Mouse (Mus musculus) liver, embryonic 12.5 days (tissue): ENCODE data around the gene Calcoco1. TPM values are rescaled to one million over a fixed set of nuclear protein-coding genes. Genes with fewer than 3 reads are reported as not detected.
A peak's percentile ranks its signal among the peaks of the same experiment; 100 is the strongest.

ENCODE experiments used
- ATAC-seq: fragments of 200-750 bp; cut with Nextera tagmentation; 2 replicates; pipeline ENCODE4 v1.8.0; 2017; ENCODE audit warnings: moderate number of reproducible peaks, mild to moderate bottlenecking, moderate library complexity
- H3K27ac ChIP-seq: fragments of 300-500 bp; sonication (generic); 2 replicates; pipeline ENCODE4 v1.5.1; 2016; ENCODE audit warnings: mild to moderate bottlenecking
- H3K27me3 ChIP-seq: fragments of 300-500 bp; sonication (generic); replicated peaks from 2 replicates; pipeline ENCODE4 v1.6.1; 2016; ENCODE audit warnings: mild to moderate bottlenecking, moderate library complexity
- H3K36me3 ChIP-seq: fragments of 300-500 bp; sonication (generic); 2 replicates; pipeline ENCODE4 v1.6.1; 2016; ENCODE audit warnings: mild to moderate bottlenecking, moderate library complexity
- H3K4me1 ChIP-seq: fragments of 300-500 bp; sonication (generic); 2 replicates; pipeline ENCODE4 v1.6.1; 2016
- H3K4me2 ChIP-seq: fragments of 300-500 bp; sonication (generic); 2 replicates; pipeline ENCODE4 v1.6.1; 2016; ENCODE audit warnings: mild to moderate bottlenecking, moderate library complexity
- H3K4me3 ChIP-seq: fragments of 300-500 bp; sonication (generic); 2 replicates; pipeline ENCODE4 v1.5.1; 2016; ENCODE audit warnings: mild to moderate bottlenecking, moderate library complexity
- H3K9ac ChIP-seq: fragments of 300-500 bp; sonication (generic); 2 replicates; pipeline ENCODE4 v1.6.1; 2016; ENCODE audit warnings: mild to moderate bottlenecking, moderate library complexity
- H3K9me3 ChIP-seq: fragments of 300-500 bp; sonication (generic); replicated peaks from 2 replicates; pipeline ENCODE4 v1.6.1; 2016; ENCODE audit warnings: mild to moderate bottlenecking, moderate library complexity
- WGBS: fragments of 180-500 bp; shearing (Covaris S2); methylation state at CpG from one replicate; pipeline ENCODE4 v1.1.7; 2016; ENCODE audit not compliant: insufficient replicate concordance; 5-methylcytosine and 5-hydroxymethylcytosine counted together
- polyA plus RNA-seq: library from polyadenylated mRNA; unstranded; fragments of >200 nt; fragmentation: Nextera tagmentation; extraction: Ambion mirVana; gene quantifications from 2 replicates; pipeline ENCODE4 v1.2.1, GENCODE M21; 2016

Calcoco1 gene
- polyA plus RNA-seq, 1 experiment from 2014 or later = 8.7 TPM

DNA sequence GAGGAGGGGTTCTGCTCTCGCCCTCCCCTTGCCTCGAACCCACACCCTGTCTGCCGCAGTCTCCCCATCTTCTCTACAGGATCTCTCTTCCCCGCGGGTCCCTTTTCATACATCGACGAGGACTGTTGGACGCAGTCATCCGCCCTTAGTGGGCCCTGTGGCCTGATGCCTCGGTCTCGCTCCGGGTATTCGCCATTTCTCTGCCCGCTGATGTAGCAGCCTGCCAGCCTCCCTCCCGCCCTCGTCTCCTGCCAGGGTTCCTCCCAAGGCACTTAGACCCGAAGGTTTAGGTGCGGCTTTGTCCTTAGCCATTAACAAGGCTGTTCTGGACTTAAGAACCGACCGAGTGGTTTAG is 25.3 kb upstream of the Calcoco1 start:
- H3K36me3 ChIP-seq = no peaks in the 10 kb centered on the region
- no peak overlapping the region for H3K27ac ChIP-seq
- WGBS = 4% methylated on average over 20 of the region's 20 CpGs
- H3K9ac ChIP-seq = no peak overlapping the region
- peak overlapping the region; percentile 60 for H3K4me2 ChIP-seq
- peak overlapping the region; percentile 36 for H3K4me3 ChIP-seq
- no peaks in the 10 kb centered on the region for H3K4me1 ChIP-seq
- no peak for ATAC-seq
- H3K9me3 ChIP-seq = no peaks in the 10 kb centered on the region
- peaks cover 98% of the 10 kb centered on the region for H3K27me3 ChIP-seq

DNA sequence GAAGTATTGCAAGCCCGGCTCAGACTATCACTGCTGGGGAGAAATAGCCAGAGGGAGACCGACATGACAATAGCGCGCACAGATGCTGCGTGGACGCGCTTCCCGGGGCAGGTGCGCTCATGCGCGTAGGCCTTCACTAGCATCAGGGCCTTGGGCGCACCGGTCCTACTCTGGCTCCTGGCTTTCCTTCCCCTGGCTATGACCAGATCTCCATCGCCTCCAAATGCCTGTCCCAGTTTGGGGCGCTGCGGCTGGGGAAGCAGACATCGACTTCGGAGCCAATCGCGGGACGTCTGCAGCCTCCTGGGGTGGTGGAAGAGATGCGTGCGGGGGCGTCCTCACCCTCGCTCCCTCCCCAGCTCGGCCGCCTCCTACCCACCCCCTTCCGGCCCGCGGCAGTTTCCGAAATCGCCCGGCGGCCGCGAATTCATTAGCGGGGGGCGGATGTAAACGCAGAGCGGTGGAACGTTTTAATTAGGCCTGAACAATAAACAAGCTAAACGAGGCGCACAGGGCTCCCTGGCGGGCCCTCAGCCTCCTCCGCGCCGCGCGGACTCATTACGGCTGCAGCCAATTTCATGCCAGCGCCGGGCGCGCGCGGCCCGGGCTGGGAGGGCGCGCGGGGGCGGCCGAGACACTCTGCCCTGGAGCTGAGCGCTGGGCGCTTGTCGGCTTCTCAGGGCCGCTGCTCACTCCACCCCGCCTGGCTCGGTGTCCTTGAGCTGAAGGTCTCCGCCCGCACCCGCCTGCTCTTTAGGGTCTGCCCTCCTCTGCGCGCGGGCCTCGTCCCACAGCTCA is 24.7 kb upstream of the Calcoco1 start:
- peak overlapping the region; percentile 36 for H3K4me3 ChIP-seq
- no peaks in the 10 kb centered on the region for H3K9me3 ChIP-seq
- H3K4me1 ChIP-seq = no peaks in the 10 kb centered on the region
- H3K27me3 ChIP-seq = peaks cover 98% of the 10 kb centered on the region
- no peak overlapping the region for H3K27ac ChIP-seq
- WGBS = under 1% methylated on average over 75 of the region's 75 CpGs
- H3K36me3 ChIP-seq = no peaks in the 10 kb centered on the region
- H3K9ac ChIP-seq = no peak overlapping the region
- no peak for ATAC-seq
- H3K4me2 ChIP-seq = peak overlapping the region; percentile 60

DNA sequence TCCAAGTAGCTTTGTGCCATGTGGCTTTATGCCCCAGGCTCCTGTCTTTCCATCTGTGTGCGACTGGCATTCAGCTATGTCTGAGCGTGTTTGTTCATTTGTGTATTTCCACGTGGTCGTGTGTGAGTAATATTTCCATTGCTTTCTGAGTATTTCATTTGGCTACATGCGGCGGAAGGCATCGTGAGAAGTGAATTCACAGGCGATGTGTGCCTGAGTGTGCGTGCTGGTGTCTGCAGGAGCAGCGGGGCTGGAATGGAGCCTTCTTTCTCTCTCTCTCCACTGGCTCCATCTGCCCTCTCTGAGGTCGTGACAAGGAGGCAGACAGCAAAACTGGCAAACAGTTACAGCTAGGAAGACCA is 24.1 kb upstream of the Calcoco1 start:
- H3K4me2 ChIP-seq = peak overlapping the region; percentile 60; the same call in 1 of the 2 replicates
- no peaks in the 10 kb centered on the region for H3K4me1 ChIP-seq
- no peaks in the 10 kb centered on the region for H3K9me3 ChIP-seq
- no peak for ATAC-seq
- peaks cover 98% of the 10 kb centered on the region for H3K27me3 ChIP-seq
- H3K27ac ChIP-seq = no peak overlapping the region
- WGBS = 12% methylated on average over 11 of the region's 11 CpGs
- no peak overlapping the region for H3K4me3 ChIP-seq
- H3K36me3 ChIP-seq = no peaks in the 10 kb centered on the region
- no peak overlapping the region for H3K9ac ChIP-seq

DNA sequence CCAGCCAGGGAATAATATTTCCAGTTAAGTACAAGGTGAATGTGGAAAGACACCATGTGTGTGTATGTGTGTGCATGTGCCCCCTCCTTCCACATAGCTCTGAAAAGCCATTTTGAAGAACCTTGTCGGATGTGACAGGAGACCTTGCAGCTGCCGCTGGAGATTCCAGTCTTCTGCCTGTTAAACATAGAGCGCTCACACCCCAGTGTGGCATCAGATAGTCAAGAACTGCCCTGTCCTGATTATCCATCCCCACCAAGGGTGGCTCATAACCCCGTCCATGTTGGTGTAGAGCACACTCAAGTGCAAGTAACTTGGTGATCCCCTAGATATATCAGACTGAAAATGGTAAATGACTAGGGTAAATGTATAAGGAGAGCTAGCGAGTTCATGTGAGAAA is 23.4 kb upstream of the Calcoco1 start:
- Histone ChIP-seq H3K9me3 (no peaks in the 10 kb centered on the region), H3K9ac (no peak overlapping the region), H3K27me3 (peaks cover 97% of the 10 kb centered on the region), H3K27ac (no peak overlapping the region), H3K4me3 (no peak overlapping the region), H3K4me1 (no peaks in the 10 kb centered on the region), H3K4me2 (no peak overlapping the region), H3K36me3 (no peaks in the 10 kb centered on the region)
- WGBS = 18% methylated on average over 5 of the region's 5 CpGs
- no peak for ATAC-seq

DNA sequence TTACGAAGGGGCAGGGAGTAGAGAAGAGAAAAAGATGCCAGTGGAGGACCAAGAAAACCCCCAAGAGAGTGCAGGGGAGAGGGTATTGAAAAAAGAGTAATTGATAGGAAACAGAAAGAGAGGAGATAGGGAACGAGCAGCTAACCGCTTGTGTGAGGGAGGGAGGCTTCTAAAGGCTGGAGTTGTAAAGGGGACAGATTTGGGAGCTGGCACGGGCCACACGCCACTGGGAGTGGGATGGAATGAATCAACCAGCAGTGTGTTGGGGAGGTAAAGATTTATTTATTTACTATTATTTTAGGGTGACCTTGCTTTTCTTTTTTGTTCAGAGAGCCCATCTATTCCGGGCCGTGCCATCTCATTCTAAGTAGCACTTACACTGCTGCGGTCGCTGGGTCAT is 22.9 kb upstream of the Calcoco1 start:
- Histone ChIP-seq H3K4me3 (no peak overlapping the region), H3K27ac (no peak overlapping the region), H3K4me1 (no peaks in the 10 kb centered on the region), H3K9me3 (no peaks in the 10 kb centered on the region), H3K9ac (no peak overlapping the region), H3K27me3 (peaks cover 97% of the 10 kb centered on the region), H3K4me2 (no peak overlapping the region), H3K36me3 (no peaks in the 10 kb centered on the region)
- no peak for ATAC-seq
- WGBS = 12% methylated on average over 9 of the region's 9 CpGs

DNA sequence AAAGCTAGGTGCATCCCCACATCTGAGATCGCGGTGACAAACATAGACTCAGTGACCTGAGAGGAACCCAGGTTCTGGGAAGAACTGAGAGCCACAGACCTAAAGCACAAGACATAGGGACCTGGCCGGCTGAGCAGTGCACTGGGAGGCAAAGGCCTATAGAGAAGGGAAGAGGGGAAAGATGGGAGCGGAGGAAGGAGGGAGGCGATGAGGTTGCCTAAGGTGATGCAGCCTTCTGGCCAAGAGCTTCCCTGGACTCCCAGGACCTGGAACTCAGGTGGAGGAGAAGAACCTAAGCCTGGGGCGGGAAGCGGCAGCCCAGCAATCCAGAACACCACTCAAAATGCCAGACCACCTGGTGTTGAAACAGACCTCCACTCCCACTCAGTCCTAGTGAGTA is 22.4 kb upstream of the Calcoco1 start:
- Histone ChIP-seq H3K4me3 (no peak overlapping the region), H3K4me1 (no peaks in the 10 kb centered on the region), H3K27ac (no peak overlapping the region), H3K36me3 (no peaks in the 10 kb centered on the region), H3K4me2 (no peak overlapping the region), H3K9me3 (no peaks in the 10 kb centered on the region), H3K9ac (no peak overlapping the region), H3K27me3 (peaks cover 97% of the 10 kb centered on the region)
- 15% methylated on average over 7 of the region's 7 CpGs for WGBS
- ATAC-seq = no peak

DNA sequence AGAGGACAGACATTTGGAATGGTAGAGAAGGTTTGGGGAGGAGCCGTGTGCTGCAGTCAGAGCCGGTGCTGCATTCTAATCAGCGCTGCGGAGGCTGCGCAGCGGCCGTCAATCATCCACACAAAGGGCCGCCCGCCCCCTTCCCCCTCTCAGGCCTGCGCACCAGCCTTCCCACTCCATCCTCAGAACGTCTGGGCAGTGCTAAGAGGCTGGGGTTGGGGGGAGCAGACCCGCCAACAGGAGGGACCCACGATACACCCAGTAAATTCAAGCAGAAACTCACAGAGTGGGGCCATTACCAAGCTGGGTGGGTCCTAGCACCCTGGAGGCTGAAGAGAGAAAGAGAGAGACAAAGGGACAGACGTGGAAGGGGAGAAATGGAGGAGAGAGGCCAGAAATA is 22.0 kb upstream of the Calcoco1 start:
- no peak overlapping the region for H3K4me3 ChIP-seq
- H3K4me1 ChIP-seq = no peaks in the 10 kb centered on the region
- H3K36me3 ChIP-seq = no peaks in the 10 kb centered on the region
- no peak overlapping the region for H3K9ac ChIP-seq
- H3K27ac ChIP-seq = no peak overlapping the region
- no peak for ATAC-seq
- no peak overlapping the region for H3K4me2 ChIP-seq
- H3K9me3 ChIP-seq = no peaks in the 10 kb centered on the region
- 3% methylated on average over 14 of the region's 14 CpGs for WGBS
- peaks cover 93% of the 10 kb centered on the region for H3K27me3 ChIP-seq

DNA sequence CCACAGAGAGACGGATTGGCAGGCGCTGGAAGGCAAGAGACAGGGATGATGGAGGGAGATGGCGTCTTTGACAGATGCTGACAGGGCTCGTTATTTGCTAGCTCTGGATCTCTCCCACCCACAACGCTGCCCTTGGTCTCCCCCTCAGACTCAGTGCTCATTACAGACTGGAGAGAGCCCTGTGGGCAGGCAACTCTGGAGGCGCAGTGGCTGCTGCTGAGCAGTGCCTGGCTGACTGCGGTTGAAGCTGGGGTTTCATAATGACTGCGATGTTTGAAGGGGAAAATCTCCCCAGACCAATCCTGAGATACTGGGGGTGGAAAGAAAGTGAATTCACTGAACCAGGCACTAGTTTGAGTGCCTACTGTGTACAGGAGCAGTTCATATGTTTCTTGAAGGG is 21.2 kb upstream of the Calcoco1 start:
- Histone ChIP-seq H3K9me3 (no peaks in the 10 kb centered on the region), H3K27me3 (peaks cover 85% of the 10 kb centered on the region), H3K27ac (no peak overlapping the region), H3K4me1 (no peaks in the 10 kb centered on the region), H3K9ac (no peak overlapping the region), H3K36me3 (no peaks in the 10 kb centered on the region), H3K4me2 (no peak overlapping the region), H3K4me3 (no peak overlapping the region)
- WGBS = 31% methylated on average over 8 of the region's 8 CpGs
- no peak for ATAC-seq

DNA sequence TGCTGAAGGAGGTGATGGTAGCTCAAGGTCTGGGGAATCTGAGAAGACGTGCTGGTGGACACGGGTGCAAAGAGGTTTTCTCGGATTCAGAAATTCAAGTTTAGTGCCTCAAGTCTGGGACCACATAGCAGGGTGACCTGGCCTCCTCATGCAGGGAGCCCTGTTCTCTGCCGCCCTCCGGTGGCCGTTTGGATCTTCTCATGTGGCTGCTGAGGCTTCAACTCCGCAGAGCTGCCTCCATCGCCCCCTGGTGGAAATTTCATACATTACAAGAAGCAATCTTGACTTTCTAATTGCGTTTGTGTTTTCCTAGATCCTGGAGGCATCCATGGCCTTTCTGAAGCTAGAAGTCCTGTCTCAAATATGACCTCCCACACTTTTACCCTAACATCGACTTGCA is 20.6 kb upstream of the Calcoco1 start:
- WGBS = 0% methylated on average over 10 of the region's 10 CpGs
- Histone ChIP-seq H3K4me1 (no peaks in the 10 kb centered on the region), H3K27me3 (peaks cover 78% of the 10 kb centered on the region), H3K27ac (no peak overlapping the region), H3K9me3 (no peaks in the 10 kb centered on the region), H3K36me3 (no peaks in the 10 kb centered on the region), H3K4me3 (no peak overlapping the region), H3K9ac (no peak overlapping the region), H3K4me2 (no peak overlapping the region)
- ATAC-seq = 0 out of 2 replicates have a peak, but pooled peaks have one; percentile 49

DNA sequence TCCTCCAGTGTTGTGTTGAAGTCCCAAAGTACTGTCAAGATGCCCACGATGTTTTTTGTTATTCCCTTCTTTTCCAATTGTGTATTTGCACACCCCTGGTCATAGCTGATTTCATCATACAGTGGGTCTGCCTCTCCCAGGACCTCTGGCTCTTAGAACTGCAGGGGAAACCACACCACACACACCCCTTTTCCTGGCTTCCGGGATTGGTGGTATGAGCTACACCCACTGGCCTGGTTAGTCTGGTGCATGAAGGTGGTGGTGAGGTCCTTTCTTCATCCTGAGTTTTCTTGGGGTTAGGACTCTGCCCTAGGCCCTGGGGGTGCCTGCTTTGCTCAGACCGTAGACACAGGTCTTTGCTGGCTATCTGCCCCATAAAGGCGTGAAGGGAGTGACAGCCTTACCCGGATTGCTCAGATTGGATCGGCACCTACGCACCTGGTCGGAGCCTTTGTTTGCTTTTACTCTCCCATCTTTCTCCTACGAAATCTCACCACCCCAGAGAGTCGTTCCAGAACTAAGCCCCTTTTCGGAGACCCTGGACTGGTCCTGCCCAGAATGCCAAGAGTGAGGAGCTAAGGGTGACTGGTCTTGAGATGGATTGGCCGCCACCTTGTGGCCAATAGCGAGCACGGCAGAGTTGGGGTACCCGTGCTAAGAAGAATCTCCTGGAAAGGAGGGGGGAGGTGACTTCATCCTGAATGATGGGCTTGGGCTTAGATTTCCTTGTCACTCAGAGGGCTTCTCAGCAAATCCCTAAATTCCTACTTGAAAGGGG is 17.7 kb upstream of the Calcoco1 start:
- Histone ChIP-seq H3K9ac (no peak overlapping the region), H3K36me3 (no peaks in the 10 kb centered on the region), H3K27ac (no peak overlapping the region), H3K4me2 (no peak overlapping the region), H3K27me3 (peaks cover 78% of the 10 kb centered on the region), H3K4me3 (no peak overlapping the region), H3K9me3 (no peaks in the 10 kb centered on the region), H3K4me1 (peaks cover 7% of the 10 kb centered on the region; the same call in 1 of the 2 replicates)
- 29% methylated on average over 15 of the region's 15 CpGs for WGBS
- no peak for ATAC-seq

DNA sequence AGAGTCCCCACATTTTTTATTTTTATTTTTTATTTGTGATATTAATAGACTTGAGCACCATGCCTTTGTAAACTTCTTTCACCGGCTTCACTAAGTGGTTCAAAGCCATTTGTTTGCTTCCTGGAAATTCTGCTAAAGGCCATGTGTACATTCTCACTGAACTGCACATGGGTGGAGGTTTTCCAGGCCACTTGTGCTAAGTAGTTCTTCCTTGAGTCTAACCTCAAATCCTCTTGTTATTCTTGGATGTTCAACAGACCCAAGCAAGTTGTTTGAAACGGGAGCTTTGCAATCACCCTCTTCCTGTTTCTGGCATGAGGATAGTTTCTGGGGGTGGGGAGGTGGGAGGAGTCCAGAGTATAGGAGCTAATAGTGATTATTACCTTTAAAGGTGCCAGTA is 16.5 kb upstream of the Calcoco1 start:
- ATAC-seq = no peak
- Histone ChIP-seq H3K36me3 (no peaks in the 10 kb centered on the region), H3K4me2 (no peak overlapping the region), H3K27me3 (peaks cover 78% of the 10 kb centered on the region), H3K9ac (no peak overlapping the region), H3K27ac (no peak overlapping the region), H3K4me1 (peaks cover 7% of the 10 kb centered on the region; the same call in 1 of the 2 replicates), H3K9me3 (no peaks in the 10 kb centered on the region), H3K4me3 (no peak overlapping the region)
- 34% methylated on average over 2 of the region's 2 CpGs for WGBS

DNA sequence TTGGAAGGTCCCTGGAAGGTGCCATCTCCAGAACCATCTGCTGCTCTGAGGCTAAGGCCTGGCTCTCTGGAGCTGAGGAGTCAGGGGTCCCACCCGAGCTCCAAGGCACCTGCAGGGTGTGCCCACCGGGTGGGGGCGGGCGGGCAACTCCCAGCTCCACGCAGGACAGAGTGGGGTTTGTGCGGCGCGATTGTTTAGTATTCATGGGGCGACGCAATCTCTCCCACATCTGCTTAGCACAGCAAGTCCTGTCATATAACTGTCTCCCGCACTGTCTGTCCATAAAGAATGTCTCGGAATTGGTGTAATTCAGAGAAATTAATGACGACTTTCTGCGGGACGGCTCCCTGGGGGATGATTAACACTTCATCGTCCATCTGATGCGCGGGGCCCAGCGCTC is 15.1 kb upstream of the Calcoco1 start:
- Histone ChIP-seq H3K27ac (no peak overlapping the region), H3K27me3 (peaks cover 79% of the 10 kb centered on the region), H3K4me3 (no peak overlapping the region), H3K36me3 (no peaks in the 10 kb centered on the region), H3K9me3 (no peaks in the 10 kb centered on the region), H3K4me2 (no peak overlapping the region), H3K4me1 (peaks cover 7% of the 10 kb centered on the region; the same call in 1 of the 2 replicates), H3K9ac (no peak overlapping the region)
- 82% methylated on average over 19 of the region's 19 CpGs for WGBS
- ATAC-seq = no peak
